Mouse (Mus musculus) myocyte (in vitro differentiated cells): ENCODE measurements at regions not wholly inside any gene's neighbourhood (a gene's known extent, or its start where the extent isn't known, plus 50 kb on each side); places are given as distances from the start of the nearest gene placed in this dataset.

ENCODE experiments used
- H3K27me3 ChIP-seq: one replicate; pipeline ENCODE4 v1.6.1; 2011; ENCODE audit not compliant: control insufficient read depth, insufficient read depth, insufficient read length
- H3K36me3 ChIP-seq: one replicate; pipeline ENCODE4 v1.6.1; 2011; ENCODE audit not compliant: control insufficient read depth, insufficient read depth
- H3K4me2 ChIP-seq: one replicate; pipeline ENCODE4 v1.6.1; 2011; ENCODE audit warnings: low read depth, control low read depth
- H3K4me3 ChIP-seq: one replicate; pipeline ENCODE4 v1.5.1; 2011; ENCODE audit warnings: mild to moderate bottlenecking, control low read depth, moderate library complexity
- H3K79me2 ChIP-seq: one replicate; pipeline ENCODE4 v1.6.1; 2011; ENCODE audit not compliant: control insufficient read depth, insufficient read depth
- H3ac ChIP-seq: one replicate; pipeline ENCODE4 v1.6.1; 2011; ENCODE audit not compliant: control insufficient read depth, insufficient read length
- CEBPB ChIP-seq: IDR thresholded peaks from 2 replicates; pipeline ENCODE4 v1.6.1; 2011; ENCODE audit warnings: mild to moderate bottlenecking, moderate library complexity; ENCODE audit not compliant: poor library complexity, insufficient read depth, severe bottlenecking
- E2F4 ChIP-seq: IDR thresholded peaks from one replicate; pipeline ENCODE4 v1.6.1; 2011; ENCODE audit warnings: mild to moderate bottlenecking, control low read depth, moderate library complexity; ENCODE audit not compliant: insufficient read depth
- MAX ChIP-seq: IDR thresholded peaks from one replicate; pipeline ENCODE4 v1.6.1; 2011; ENCODE audit warnings: low read depth, mild to moderate bottlenecking, control low read depth
- MYOD1 ChIP-seq, 3 experiments: IDR thresholded peaks; one replicate each; pipeline ENCODE4 v1.6.1; 2011; ENCODE audit warnings: control low read depth in 2 of 3, low read depth in 2 of 3, mild to moderate bottlenecking in 2 of 3, moderate library complexity in 1 of 3; ENCODE audit not compliant: insufficient read length in 2 of 3, control insufficient read depth in 1 of 3
- MYOG ChIP-seq, 3 experiments: IDR thresholded peaks; one replicate each; pipeline ENCODE4 v1.6.1; 2011; ENCODE audit warnings: control low read depth in 2 of 3, low read depth in 2 of 3, mild to moderate bottlenecking in 2 of 3; ENCODE audit not compliant: insufficient read length in 2 of 3, control insufficient read depth in 1 of 3, insufficient read depth in 1 of 3
- POLR2A ChIP-seq: IDR thresholded peaks from one replicate; pipeline ENCODE4 v1.6.1; 2011; ENCODE audit warnings: low read depth, mild to moderate bottlenecking, control low read depth, moderate library complexity; ENCODE audit not compliant: insufficient read length
- POLR2AphosphoS2 ChIP-seq: IDR thresholded peaks from one replicate; pipeline ENCODE4 v1.6.1; 2011; ENCODE audit warnings: low read depth, control low read depth; ENCODE audit not compliant: insufficient read length
- REST ChIP-seq: IDR thresholded peaks from one replicate; pipeline ENCODE4 v1.6.1; 2011; ENCODE audit warnings: mild to moderate bottlenecking, control low read depth, moderate library complexity; ENCODE audit not compliant: insufficient read depth, insufficient read length
- SRF ChIP-seq: IDR thresholded peaks from one replicate; pipeline ENCODE4 v1.6.1; 2011; ENCODE audit warnings: low read depth; ENCODE audit not compliant: control insufficient read depth, insufficient read length
- TCF12 ChIP-seq: IDR thresholded peaks from one replicate; pipeline ENCODE4 v1.6.1; 2011; ENCODE audit warnings: mild to moderate bottlenecking, control low read depth; ENCODE audit not compliant: poor library complexity, insufficient read depth, severe bottlenecking
- TCF3 ChIP-seq: IDR thresholded peaks from one replicate; pipeline ENCODE4 v1.6.1; 2011; ENCODE audit warnings: low read depth, control low read depth; ENCODE audit not compliant: insufficient read length
- USF1 ChIP-seq: IDR thresholded peaks from one replicate; pipeline ENCODE4 v1.6.1; 2011; ENCODE audit warnings: low read depth, mild to moderate bottlenecking, control low read depth, moderate library complexity

DNA sequence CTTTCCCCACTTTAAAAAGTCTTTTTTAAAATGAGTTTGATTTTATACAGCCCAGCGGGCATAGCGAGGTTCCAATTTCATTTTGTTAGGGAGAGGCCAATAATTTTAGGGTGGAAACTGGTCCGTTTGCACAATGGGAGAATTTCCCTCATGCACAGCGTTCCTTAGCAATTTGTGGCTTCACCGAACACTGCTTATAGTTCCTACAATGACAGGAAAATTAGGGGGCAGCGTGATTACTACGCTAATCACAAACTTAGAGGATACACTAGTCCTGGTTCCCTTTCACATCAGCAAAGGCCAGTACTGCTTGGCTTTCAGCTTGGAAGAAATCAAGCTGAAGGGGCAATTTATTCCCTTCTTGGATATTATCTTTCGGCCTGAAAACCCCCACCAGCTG, 745.1 kb upstream of the Gm19410 start:
- H3K36me3 ChIP-seq = no peaks in the 10 kb centered on the region
- no peak for TF ChIP-seq TCF3
- TF ChIP-seq MAX = no peak
- TF ChIP-seq CEBPB = no peak
- TF ChIP-seq MYOG (IDR thresholded peaks at IDR 0.05; ENCODE audit: control insufficient read depth in 1 of 3, insufficient read depth in 1 of 3, insufficient read length in 2 of 3, low read depth in 2 of 3) = no peak
- TF ChIP-seq REST = no peak
- TF ChIP-seq SRF = no peak
- TF ChIP-seq POLR2AphosphoS2 = no peak
- TF ChIP-seq MYOD1 (IDR thresholded peaks at IDR 0.05; ENCODE audit: control insufficient read depth in 1 of 3, insufficient read length in 2 of 3, low read depth in 2 of 3) = no peak
- no peak for TF ChIP-seq E2F4
- TF ChIP-seq USF1 = no peak
- no peak for TF ChIP-seq TCF12
- TF ChIP-seq POLR2A = no peak
- H3K4me3 ChIP-seq = no peak overlapping the region
- H3K79me2 ChIP-seq = no peaks in the 10 kb centered on the region
- H3K4me2 ChIP-seq = no peak overlapping the region
- no peaks in the 10 kb centered on the region for H3K27me3 ChIP-seq
- H3ac ChIP-seq = no peak overlapping the region

DNA sequence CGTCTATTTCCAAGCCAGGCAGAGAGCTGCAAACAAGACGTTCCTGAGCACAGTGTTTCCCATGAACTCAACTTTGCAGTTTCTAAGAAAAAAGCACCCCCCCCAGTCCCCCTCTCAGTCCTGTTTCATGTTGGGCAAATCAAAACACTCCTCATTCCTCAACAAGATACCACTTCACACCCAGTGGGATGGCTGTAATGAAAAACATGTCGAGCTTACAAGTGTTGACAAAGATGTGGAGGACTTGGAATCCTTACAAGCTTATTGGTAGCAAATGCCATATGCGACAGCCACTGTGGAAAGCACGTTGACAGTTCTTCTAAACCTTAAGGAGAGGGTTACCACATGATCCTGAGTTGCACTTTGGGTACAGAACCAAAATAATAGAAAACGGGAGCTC, 742.9 kb upstream of the Gm19410 start:
- no peak overlapping the region for H3K4me3 ChIP-seq
- no peak for TF ChIP-seq E2F4
- TF ChIP-seq MYOG (IDR thresholded peaks at IDR 0.05; ENCODE audit: control insufficient read depth in 1 of 3, insufficient read depth in 1 of 3, insufficient read length in 2 of 3, low read depth in 2 of 3) = no peak
- TF ChIP-seq REST = no peak
- no peak for TF ChIP-seq SRF
- TF ChIP-seq MAX = no peak
- no peak for TF ChIP-seq MYOD1 (IDR thresholded peaks at IDR 0.05; ENCODE audit: control insufficient read depth in 1 of 3, insufficient read length in 2 of 3, low read depth in 2 of 3)
- TF ChIP-seq CEBPB = no peak
- TF ChIP-seq POLR2A = no peak
- TF ChIP-seq TCF12 = no peak
- TF ChIP-seq POLR2AphosphoS2 = no peak
- no peak for TF ChIP-seq TCF3
- no peak for TF ChIP-seq USF1
- H3K79me2 ChIP-seq = no peaks in the 10 kb centered on the region
- no peaks in the 10 kb centered on the region for H3K36me3 ChIP-seq
- H3K27me3 ChIP-seq = no peaks in the 10 kb centered on the region
- H3ac ChIP-seq = no peak overlapping the region
- H3K4me2 ChIP-seq = no peak overlapping the region

DNA sequence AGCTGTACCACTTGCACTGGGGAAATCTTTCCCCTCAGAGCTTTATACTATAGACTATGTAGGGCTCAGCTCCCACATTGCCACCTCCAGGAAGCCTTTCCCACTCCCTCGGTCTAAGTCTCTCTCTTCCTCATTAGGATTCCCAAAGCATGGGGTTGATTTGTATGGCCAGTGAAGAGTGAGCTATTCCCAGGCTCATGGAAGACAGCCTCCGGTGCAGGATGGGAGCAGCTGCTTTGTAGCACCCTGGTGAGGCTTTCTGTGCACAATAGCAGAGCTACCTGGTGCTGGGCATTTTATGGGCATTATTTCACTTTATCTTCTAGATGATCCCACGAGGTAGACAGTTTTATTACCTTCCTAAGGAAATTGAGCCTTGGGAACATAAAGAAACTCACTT, 717.8 kb upstream of the Gm19410 start:
- Histone ChIP-seq H3K36me3 (no peaks in the 10 kb centered on the region), H3K27me3 (no peaks in the 10 kb centered on the region), H3K4me3 (no peak overlapping the region), H3K79me2 (no peaks in the 10 kb centered on the region), H3ac (no peak overlapping the region), H3K4me2 (no peak overlapping the region)
- TF ChIP-seq USF1 = no peak
- no peak for TF ChIP-seq TCF3
- TF ChIP-seq SRF = no peak
- TF ChIP-seq POLR2AphosphoS2 = no peak
- no peak for TF ChIP-seq E2F4
- TF ChIP-seq POLR2A = no peak
- TF ChIP-seq MYOG (IDR thresholded peaks at IDR 0.05; ENCODE audit: control insufficient read depth in 1 of 3, insufficient read depth in 1 of 3, insufficient read length in 2 of 3, low read depth in 2 of 3) = no peak
- no peak for TF ChIP-seq TCF12
- TF ChIP-seq MYOD1 (IDR thresholded peaks at IDR 0.05; ENCODE audit: control insufficient read depth in 1 of 3, insufficient read length in 2 of 3, low read depth in 2 of 3) = no peak

DNA sequence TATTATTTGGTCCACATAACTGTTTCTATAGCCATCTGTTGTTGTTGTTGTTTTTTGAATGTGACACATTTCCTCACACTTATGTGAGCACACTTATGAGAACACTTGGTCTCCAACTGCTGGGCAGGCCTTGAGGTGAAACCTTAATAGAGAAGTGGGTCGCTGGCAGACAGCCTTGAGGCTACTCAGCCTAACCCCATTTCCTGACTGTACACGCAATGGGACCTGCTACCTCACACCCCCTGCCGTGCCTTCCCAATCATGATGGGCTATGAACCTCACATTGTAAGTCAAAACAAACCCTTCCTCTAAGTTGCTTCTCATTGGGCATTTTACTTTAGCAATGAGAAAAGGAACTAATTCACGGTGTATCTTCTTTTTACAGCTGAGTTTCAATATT, 712.1 kb upstream of the Gm19410 start:
- H3K27me3 ChIP-seq = no peaks in the 10 kb centered on the region
- H3ac ChIP-seq = no peak overlapping the region
- no peak overlapping the region for H3K4me3 ChIP-seq
- H3K4me2 ChIP-seq = no peak overlapping the region
- TF ChIP-seq SRF = no peak
- H3K79me2 ChIP-seq = no peaks in the 10 kb centered on the region
- H3K36me3 ChIP-seq = no peaks in the 10 kb centered on the region

DNA sequence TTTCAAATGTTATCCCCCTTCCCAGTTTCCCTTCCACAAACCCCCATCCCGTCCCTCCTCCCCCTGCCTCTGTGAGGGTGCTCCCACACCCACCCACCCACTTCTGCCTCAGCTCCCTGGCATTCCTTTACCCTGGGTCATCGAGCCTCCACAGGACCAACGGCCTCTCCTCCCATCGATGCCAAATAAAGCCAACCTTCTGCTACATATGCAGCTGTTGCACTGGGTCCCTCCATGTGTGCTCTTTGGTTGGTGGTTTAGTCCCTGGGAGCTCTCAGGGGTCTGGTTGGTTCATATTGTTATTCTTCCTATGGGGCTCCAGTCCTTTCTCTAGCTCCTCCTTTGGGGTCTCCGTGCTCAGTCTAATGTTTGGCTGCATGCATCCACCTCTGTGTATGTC, 704.5 kb upstream of the Gm19410 start:
- Histone ChIP-seq H3K4me2 (peak overlapping the region; percentile 30), H3ac (no peak overlapping the region), H3K27me3 (no peaks in the 10 kb centered on the region), H3K79me2 (no peaks in the 10 kb centered on the region), H3K36me3 (no peaks in the 10 kb centered on the region), H3K4me3 (no peak overlapping the region)
- TF ChIP-seq MYOG (IDR thresholded peaks at IDR 0.05; ENCODE audit: control insufficient read depth in 1 of 3, insufficient read depth in 1 of 3, insufficient read length in 2 of 3, low read depth in 2 of 3) (peak in 2 of 3 experiments; percentile 32 to 53), E2F4 (no peak), USF1 (no peak), POLR2A (no peak), MYOD1 (IDR thresholded peaks at IDR 0.05; ENCODE audit: control insufficient read depth in 1 of 3, insufficient read length in 2 of 3, low read depth in 2 of 3) (peak in 2 of 3 experiments; percentile 58 to 66), TCF12 (no peak)
